Mouse (Mus musculus) CD4-positive, CD25-positive, alpha-beta regulatory T cell, adult 2 months (primary cell): ENCODE measurements around the gene Sdc1.

Experiments
- DNase-seq: peaks from one replicate; pipeline ENCODE4 v3.0.0-alpha.2; 2012; ENCODE audit warnings: low read depth, low spot score

Gene Sdc1

DNA sequence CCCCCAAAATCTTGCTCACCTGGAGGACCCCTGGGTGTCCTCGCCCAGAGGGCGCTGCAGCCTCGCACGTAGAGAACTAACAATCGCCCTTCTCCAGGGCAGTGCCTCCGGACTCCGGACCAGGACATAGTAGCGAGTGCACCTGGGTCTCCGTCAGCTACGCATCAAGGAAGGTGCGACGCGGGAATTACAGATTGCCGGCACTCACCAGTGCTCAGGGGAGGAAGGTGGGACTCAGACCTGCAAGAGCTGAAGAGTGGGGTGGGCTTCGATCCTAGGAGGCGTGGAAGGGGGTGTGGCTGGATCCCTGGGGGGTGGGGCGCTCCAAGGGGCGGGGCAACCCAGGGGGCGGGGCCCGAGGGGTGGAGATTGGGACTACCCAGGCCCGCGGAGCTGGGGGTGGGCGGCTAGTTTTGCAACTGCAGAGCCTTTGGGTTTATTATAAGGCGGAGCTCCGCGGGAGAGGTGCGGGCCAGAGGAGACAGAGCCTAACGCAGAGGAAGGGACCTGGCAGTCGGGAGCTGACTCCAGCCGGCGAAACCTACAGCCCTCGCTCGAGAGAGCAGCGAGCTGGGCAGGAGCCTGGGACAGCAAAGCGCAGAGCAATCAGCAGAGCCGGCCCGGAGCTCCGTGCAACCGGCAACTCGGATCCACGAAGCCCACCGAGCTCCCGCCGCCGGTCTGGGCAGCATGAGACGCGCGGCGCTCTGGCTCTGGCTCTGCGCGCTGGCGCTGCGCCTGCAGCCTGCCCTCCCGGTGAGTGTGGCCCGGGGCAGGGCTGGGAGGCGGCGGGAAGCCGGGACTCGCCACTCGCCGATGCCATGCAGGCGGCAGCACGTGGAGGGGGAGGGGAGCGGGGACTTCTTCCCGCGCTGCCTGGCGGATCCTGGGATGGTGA is at the start of gene Sdc1:
Sdc1 (plus strand) TSS at position 378 of the 898 bp plus-strand sequence.
- peak; percentile 41 for DNase-seq

DNA sequence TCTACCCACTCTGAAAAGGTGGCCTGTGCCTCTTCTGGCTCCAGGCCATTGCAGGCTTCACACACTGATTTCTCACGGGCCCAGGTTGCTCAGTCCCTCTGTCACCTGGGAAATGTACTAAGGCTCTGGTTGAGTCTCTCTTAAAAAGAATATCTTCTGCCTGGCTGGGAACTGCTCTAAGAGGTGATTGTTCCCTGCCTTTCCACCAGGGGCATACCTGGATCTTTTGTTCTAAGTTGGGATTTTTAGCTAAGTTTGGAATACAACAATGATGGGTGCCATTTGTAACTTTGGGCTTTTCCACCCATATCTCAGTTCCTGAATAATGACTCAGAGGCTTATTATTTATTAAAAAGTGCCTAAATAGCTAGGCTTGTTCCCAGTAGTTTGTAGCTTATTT is 44.2 kb upstream of the Sdc1 start:
- DNase-seq, result no peak

DNA sequence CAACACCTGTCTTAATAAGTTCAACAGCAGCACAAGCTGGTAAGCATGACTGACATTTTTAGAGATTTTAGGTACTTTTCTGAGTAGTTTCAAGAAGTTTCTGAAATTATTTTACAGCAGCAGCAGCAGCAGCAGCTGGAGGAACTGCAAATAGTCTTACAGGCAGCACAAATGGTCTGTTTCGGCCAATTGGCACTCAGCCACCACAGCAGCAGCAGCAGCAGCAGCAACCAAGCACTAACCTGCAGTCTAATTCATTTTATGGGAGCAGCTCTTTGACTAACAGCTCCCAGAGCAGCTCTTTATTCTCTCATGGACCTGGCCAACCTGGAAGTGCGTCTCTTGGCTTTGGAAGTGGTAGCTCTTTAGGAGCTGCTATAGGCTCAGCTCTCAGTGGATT is 42.4 kb upstream of the Sdc1 start:
- no peak for DNase-seq

GRCm38 (mm10) chr12:8753654-8754053 is 17.5 kb upstream of the Sdc1 start:
- no peak for DNase-seq

DNA sequence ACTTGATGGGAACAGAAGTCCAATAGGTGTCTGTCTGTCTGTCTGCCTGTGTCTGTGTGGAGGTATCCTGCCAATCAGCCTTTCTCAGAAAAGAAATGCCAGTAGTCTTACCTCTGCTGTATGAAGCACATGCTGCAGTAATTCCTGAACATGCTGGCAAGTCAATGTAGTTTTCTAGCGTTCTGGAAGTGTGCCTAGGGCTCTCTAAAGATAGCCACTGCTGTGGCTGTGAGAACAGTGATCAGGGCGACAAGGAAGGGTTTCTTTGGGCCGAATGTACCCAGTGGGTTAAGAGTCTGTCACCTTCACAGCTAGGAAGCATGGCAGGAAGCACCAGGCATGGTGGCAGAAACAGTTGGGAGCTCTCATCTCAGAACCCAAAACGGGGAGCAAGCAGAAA is 17.0 kb upstream of the Sdc1 start:
- no peak for DNase-seq

GRCm38 (mm10) chr12:8758029-8758428 is 13.1 kb upstream of the Sdc1 start:
- no peak for DNase-seq

GRCm38 (mm10) chr12:8759115-8759514 is 12.0 kb upstream of the Sdc1 start:
- DNase-seq, result no peak

- no peak for DNase-seq
Observed at GRCm38 (mm10) chr12:8759779-8760178, 11.3 kb upstream of the Sdc1 start.

- no peak for DNase-seq
Observed at GRCm38 (mm10) chr12:8760561-8760960, 10.6 kb upstream of the Sdc1 start.

DNA sequence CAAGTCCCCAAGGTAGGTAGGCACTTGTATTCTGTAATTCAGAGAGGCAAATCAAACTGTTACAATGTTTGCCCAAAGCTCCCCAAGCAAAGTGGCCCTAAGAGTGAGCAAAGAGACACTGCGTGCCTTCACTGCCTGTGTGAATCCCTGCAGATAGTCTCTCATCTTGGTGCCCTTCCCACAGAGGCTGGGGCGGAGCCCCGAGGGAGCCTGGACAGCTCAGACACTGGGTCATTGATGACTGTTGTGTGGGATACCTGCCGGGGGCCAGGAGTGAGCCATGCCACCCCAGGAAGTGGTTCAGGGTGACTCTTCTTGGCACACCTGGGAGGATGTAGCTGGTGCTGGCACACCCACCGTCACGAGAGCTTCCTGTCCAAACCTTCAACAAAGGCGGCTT is 10.1 kb upstream of the Sdc1 start:
- DNase-seq, result peak; percentile 31

DNA sequence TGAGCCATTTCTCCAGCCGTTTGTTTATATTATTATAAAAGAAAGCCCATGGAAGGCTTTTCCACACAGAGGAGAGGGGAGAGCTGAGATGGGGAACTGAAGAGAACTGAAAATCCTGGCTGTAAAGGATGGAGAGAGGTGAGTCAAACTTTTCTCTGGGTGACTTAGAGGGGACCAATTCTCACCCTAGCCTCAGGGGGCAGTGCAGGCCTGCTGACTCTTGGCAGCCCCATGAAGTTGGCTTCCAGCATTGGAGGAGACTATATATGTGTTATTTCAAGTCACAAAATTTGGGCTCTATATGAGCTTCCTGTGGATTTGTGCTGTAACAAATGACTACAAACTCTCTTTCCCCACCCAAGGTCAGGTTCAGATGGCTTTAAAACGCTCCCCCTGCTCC is 8.5 kb upstream of the Sdc1 start:
- peak; percentile 38 for DNase-seq

- no peak for DNase-seq
Observed at GRCm38 (mm10) chr12:8764221-8764930, 6.7 kb upstream of the Sdc1 start.

- DNase-seq, result peak; percentile 17
Observed at GRCm38 (mm10) chr12:8771844-8772380, 789 bp downstream of the Sdc1 start.

DNA sequence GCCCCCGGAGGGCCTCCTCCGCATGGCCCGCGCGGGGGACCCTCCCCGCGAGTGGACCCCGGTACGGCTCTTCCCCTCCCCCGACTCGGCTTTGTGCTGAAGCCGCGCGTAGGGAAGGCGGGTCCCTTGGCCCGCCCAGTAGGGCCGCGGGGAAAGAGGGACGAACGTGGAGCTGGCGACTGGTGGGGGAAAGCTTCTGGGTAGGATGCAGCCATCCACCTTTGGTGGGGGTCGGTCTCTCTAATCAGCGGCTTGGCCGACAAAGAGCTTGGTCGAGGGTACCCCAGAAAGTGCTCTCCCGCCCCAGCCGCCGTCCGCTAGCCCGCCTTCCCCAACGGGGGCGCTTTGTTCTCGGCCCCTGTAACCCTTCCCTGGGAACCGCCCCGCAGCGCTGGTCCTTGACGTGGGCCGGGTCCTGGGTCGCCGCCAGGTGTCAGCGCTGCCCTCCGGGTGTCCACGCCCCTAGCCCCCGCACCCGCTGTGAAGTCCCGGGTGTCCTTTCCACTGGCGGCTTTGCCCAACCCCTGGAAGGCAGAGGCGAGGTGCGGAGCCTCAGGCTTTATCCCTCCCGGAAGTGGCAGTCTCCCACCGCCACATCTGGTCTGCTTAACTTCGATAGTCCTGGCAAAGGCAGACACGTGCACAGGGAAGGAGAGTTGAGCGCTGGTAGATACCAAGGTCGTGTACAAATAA is 1.5 kb downstream of the Sdc1 start:
- DNase-seq, result peak; percentile 31

- no peak for DNase-seq
Observed at GRCm38 (mm10) chr12:8773336-8773735, 2.2 kb downstream of the Sdc1 start.

DNA sequence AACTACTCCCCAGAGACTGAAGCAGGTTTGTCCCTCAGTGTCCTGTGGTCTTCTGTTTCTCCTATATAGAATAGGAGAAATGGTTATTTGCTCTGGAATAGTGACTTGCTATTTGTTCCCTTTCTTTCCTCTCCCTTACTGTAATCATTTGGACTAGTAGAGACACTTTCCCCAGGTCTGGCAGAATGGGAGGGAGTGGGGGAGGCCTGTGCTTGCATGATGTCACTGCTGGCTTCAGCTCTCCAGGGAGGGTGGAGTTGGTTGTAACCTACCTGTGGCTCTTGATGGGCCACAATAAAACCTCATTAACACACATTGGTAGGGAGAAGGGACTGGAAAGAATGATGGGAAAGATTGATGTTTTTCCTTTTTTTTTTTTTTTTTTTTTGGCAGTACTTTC is 3.1 kb downstream of the Sdc1 start:
- no peak for DNase-seq

- DNase-seq, result no peak
Observed at GRCm38 (mm10) chr12:8776206-8776605, 5.1 kb downstream of the Sdc1 start.

DNA sequence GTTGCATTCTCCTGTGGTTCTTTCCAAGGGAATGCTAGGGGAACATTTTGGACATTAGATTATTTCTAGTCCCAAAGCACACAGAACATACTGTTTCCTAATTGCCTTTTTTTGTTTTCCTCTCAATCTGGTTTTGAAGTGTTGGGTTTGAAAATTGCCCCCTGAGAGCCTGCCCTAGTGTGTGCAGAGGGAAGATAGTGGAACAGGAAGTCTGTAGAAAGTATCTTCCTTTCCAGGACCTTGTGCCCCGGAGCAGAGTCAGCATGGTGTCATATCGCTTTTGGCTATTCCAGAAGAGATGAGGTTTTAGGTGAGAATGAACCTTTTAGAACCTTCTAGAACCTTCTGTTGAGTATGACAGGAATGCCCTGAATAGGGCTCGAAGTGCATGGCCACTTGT is 5.6 kb downstream of the Sdc1 start:
- no peak for DNase-seq

DNA sequence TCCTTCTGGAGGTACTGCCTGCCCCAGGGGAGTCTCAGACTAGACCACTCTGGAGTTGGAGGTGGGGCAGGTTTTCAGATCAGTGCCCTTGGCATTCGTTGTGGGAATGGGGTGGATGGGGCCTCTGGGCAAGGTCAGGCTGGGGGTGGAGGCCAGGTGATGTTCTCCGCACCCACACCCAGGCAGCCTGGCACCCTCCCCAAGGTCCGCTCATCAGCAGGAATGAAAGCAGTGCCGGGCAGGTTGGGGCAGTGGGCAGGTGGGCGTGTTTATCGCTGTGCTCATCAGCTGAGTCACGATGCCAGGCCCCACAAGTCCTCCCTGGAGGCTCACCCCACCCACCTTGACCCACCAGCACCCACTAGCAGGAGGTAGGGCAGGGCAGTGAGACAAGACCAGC is 7.0 kb downstream of the Sdc1 start:
- DNase-seq, result no peak

DNA sequence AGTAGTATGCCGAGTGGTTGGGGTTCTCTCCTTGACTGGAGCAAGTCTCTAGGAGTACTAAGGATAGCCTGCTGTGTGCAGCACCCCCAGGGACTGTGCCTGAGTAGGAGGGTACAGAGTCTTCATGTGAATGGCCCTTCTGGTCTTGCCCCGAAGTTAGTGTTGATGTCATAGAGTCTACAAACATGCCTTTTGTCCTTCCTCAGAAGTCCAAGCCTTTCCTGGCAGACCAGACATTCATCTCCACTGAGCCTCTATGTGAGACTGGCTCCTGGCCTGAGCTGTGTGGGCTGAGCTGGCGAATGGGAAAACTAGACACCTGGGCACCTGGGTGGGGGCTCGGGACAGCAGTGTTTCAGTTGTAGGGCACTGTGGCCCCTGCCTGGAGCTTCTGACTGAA is 8.7 kb downstream of the Sdc1 start:
- DNase-seq, result no peak

DNA sequence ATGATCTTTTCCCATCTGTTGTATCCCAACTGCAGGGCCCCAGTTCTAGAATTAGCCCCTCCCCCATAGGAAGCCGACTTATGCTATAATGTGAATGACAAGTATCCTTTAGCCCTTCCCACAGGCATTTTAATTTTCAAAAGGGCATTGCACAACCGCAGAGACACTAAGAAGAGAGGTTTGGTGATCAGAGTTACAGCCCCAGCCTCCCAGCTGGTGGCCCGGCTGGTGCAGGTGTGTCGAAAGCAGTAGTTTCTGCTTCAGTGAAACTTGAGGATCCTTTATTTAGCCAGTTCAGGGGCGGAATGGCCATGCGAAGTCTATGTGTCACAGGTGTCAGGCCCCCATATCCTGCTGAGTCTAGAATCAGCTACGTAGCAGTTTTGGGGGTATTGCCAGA is 10.0 kb downstream of the Sdc1 start:
- no peak for DNase-seq
